Comparison of ENCODE assay signal across 8 mouse cellular contexts in genomic region chr15:36375549-36375885, GRCm38 (mm10).
DNase-seq lines count a peak whose midpoint lies in the region; ATAC-seq and TF ChIP-seq lines count a peak whose summit lies in the region.
"Had no signal": no experiment of that assay in that cellular context is flagged by ENCODE, and none has a peak within 500 bp of the region (broad histone marks: within the 10 kb centered on the region; RNA-seq: fewer than 3 reads in every experiment).

No protein-coding gene starts in this region.

- H3K9me3 ChIP-seq in lung, embryonic 14.5 days (ENCODE audit: low read depth, low read length), result no peaks in the 10 kb centered on the region
- no peaks in the 10 kb centered on the region for H3K9me3 ChIP-seq in forebrain, embryonic 15.5 days
- no peaks in the 10 kb centered on the region for H3K9me3 ChIP-seq in limb, embryonic 11.5 days (ENCODE audit: control insufficient read depth, low read length)

- 0% methylated on average over 1 of the region's 1 CpGs for WGBS in lung, embryonic 14.5 days
- WGBS in forebrain, embryonic 15.5 days, result 0% methylated on average over 1 of the region's 1 CpGs
- WGBS in limb, embryonic 11.5 days, result 6% methylated on average over 1 of the region's 1 CpGs
- 4% methylated on average over 1 of the region's 1 CpGs for WGBS in small intestine, adult 2 months

- no peak for DNase-seq in lung, embryonic 14.5 days
- no peak for DNase-seq in lung, postnatal 4 days
- no peak for DNase-seq in limb, embryonic 11.5 days (ENCODE audit: low spot score)
- DNase-seq in cerebellum, adult 11 months, result no peak
- DNase-seq in ovary, postnatal 36 days (ENCODE audit: low spot score), result no peak
- DNase-seq: thymus, adult 18-20 months had no signal

- TF ChIP-seq POLR2A in small intestine, adult 2 months (IDR thresholded peaks at IDR 0.05; ENCODE audit: low read depth, low read length), result no peak

- H3K36me3 ChIP-seq in lung, embryonic 14.5 days (ENCODE audit: insufficient read depth), result no peaks in the 10 kb centered on the region
- H3K36me3 ChIP-seq in forebrain, embryonic 15.5 days, result no peaks in the 10 kb centered on the region
- H3K36me3 ChIP-seq in limb, embryonic 11.5 days (ENCODE audit: control insufficient read depth, insufficient read depth, low read length), result no peaks in the 10 kb centered on the region
- H3K36me3 ChIP-seq in small intestine, adult 2 months (ENCODE audit: control insufficient read depth, insufficient read depth, low read length), result no peaks in the 10 kb centered on the region

- peak overlapping the region; percentile 78 for H3K4me2 ChIP-seq in lung, embryonic 14.5 days
- H3K4me2 ChIP-seq in forebrain, embryonic 15.5 days (replicated peaks), result peak overlapping the region; percentile 67
- H3K4me2 ChIP-seq in limb, embryonic 11.5 days (ENCODE audit: low read depth, severe bottlenecking), result peak overlapping the region; percentile 54

- peaks cover 13% of the 10 kb centered on the region; the same call in 1 of the 2 replicates for H3K4me1 ChIP-seq in lung, embryonic 14.5 days (ENCODE audit: insufficient read depth)
- peaks cover 18% of the 10 kb centered on the region for H3K4me1 ChIP-seq in forebrain, embryonic 15.5 days
- peaks cover 7% of the 10 kb centered on the region; the same call in 1 of the 2 replicates for H3K4me1 ChIP-seq in limb, embryonic 11.5 days (ENCODE audit: control insufficient read depth, insufficient read depth, low read length)
- peaks cover 8% of the 10 kb centered on the region; the same call in 1 of the 2 replicates for H3K4me1 ChIP-seq in small intestine, adult 2 months (ENCODE audit: control insufficient read depth, insufficient read depth, insufficient read length, low read length)

- H3K4me3 ChIP-seq in lung, embryonic 14.5 days (ENCODE audit: low read depth, low read length), result peak overlapping the region; percentile 39
- no peak overlapping the region; the same call in 1 of the 2 replicates for H3K4me3 ChIP-seq in forebrain, embryonic 15.5 days
- no peak overlapping the region; the same call in 1 of the 2 replicates for H3K4me3 ChIP-seq in limb, embryonic 11.5 days (ENCODE audit: low read depth, low read length)
- peak overlapping the region; percentile 26 for H3K4me3 ChIP-seq in small intestine, adult 2 months (ENCODE audit: low read depth, low read length)

- H3K27me3 ChIP-seq in lung, embryonic 14.5 days (ENCODE audit: insufficient read depth, low read length), result no peaks in the 10 kb centered on the region
- H3K27me3 ChIP-seq in forebrain, embryonic 15.5 days, result 0 out of 2 replicates have a peak, but pooled peaks cover 3% of the 10 kb centered on the region
- H3K27me3 ChIP-seq in limb, embryonic 11.5 days (ENCODE audit: control insufficient read depth, insufficient read depth, low read length), result no peaks in the 10 kb centered on the region; the same call in 1 of the 2 replicates
- no peaks in the 10 kb centered on the region for H3K27me3 ChIP-seq in small intestine, adult 2 months (ENCODE audit: control insufficient read depth, insufficient read depth, low read length)

- H3K9ac ChIP-seq in lung, embryonic 14.5 days, result peak overlapping the region; percentile 41; the same call in 1 of the 2 replicates
- H3K9ac ChIP-seq in forebrain, embryonic 15.5 days (replicated peaks), result 0 out of 2 replicates have a peak overlapping the region, but pooled peaks have one; percentile 39
- H3K9ac ChIP-seq in limb, embryonic 11.5 days (ENCODE audit: low read length), result no peak overlapping the region

- TF ChIP-seq CTCF in lung, embryonic 14.5 days (IDR thresholded peaks at IDR 0.05; ENCODE audit: low read depth), result no peak
- TF ChIP-seq CTCF in small intestine, adult 2 months (IDR thresholded peaks at IDR 0.05; ENCODE audit: extremely low read depth, insufficient read length, insufficient replicate concordance, low read depth, low read length), result no peak

- H3K27ac ChIP-seq in lung, embryonic 14.5 days (ENCODE audit: low read depth), result peak overlapping the region; percentile 93
- H3K27ac ChIP-seq in forebrain, embryonic 15.5 days (replicated peaks), result no peak overlapping the region
- no peak overlapping the region for H3K27ac ChIP-seq in limb, embryonic 11.5 days (replicated peaks; ENCODE audit: low read depth, low read length)
- H3K27ac ChIP-seq in small intestine, adult 2 months (ENCODE audit: insufficient read depth, low read depth, low read length), result peak overlapping the region; percentile 97

- peak; percentile 12; the same call in 1 of the 2 replicates for ATAC-seq in lung, embryonic 14.5 days (ENCODE audit: insufficient read depth)
- 0 out of 2 replicates have a peak, but pooled peaks have one; percentile 59 for ATAC-seq in forebrain, embryonic 15.5 days (replicated peaks)
- no peak for ATAC-seq in limb, embryonic 11.5 days (ENCODE audit: insufficient number of reproducible peaks, low FRiP score, low TSS enrichment, low read depth)

Comparison
In these comparisons a context has a peak if more than half of its experiments do, and no peak if none do; other contexts are left out.
1. H3K27ac ChIP-seq: peak in lung, embryonic 14.5 days (single experiment) and small intestine, adult 2 months (single experiment); none in forebrain, embryonic 15.5 days (single experiment) and limb, embryonic 11.5 days (single experiment).
2. H3K4me3 ChIP-seq: peak in lung, embryonic 14.5 days (single experiment) and small intestine, adult 2 months (single experiment); none in forebrain, embryonic 15.5 days (single experiment) and limb, embryonic 11.5 days (single experiment).
3. Peak in every context shown above with its lines, with median percentiles within 50 percentile points of each other: H3K4me2 ChIP-seq.